Mouse (Mus musculus) cortical plate, adult 2 months (tissue): ENCODE results near the gene Qtrt2.

Experiments
- CTCF ChIP-seq: fragments of 200-500 bp; IDR thresholded peaks from 2 replicates; pipeline ENCODE4 v1.5.1; 2011; ENCODE audit warnings: mild to moderate bottlenecking, control low read depth, low read length; ENCODE audit not compliant: insufficient read depth; ENCODE audit errors: extremely low read depth
- POLR2A ChIP-seq: fragments of 200-500 bp; IDR thresholded peaks from 2 replicates; pipeline ENCODE4 v1.6.1; 2011; ENCODE audit warnings: mild to moderate bottlenecking, low read length, control low read depth; ENCODE audit not compliant: insufficient read depth; ENCODE audit errors: extremely low read depth

DNA sequence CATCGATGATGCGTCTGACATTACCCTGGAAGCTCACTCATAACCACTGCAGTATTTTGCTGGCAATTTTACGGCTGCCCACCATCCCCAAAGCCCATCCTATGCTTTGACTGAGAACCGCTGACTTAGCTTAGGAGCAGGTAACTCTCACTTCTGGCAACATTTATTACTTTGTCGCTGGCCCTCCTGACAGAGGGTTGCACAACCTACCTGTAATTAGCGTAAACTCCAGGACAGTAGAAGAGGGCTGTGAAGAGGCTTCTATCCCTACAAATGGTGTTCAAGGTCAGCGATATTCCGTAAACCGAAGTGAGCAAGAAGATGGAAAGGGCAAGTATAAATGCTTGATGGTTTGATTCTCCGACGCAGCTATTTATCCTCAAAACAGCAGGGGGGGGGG lies 44.6 kb upstream of the Qtrt2 start:
- TF ChIP-seq POLR2A (no peak), CTCF (no peak)
